Mouse (Mus musculus) E14TG2a.4 (cell line): ENCODE data around the gene Map4k4.

Experiments used
- CTCF ChIP-seq: conservative IDR thresholded peaks from 2 replicates; pipeline ENCODE4 v1.5.1; 2014; ENCODE audit warnings: low read length
- NANOG ChIP-seq: IDR thresholded peaks from 2 replicates; pipeline ENCODE4 v1.6.1; 2014; ENCODE audit warnings: borderline replicate concordance, low read length, mixed read lengths
- POU5F1 ChIP-seq: IDR thresholded peaks from 2 replicates; pipeline ENCODE4 v1.6.1; 2014; ENCODE audit warnings: low read length, borderline replicate concordance

DNA sequence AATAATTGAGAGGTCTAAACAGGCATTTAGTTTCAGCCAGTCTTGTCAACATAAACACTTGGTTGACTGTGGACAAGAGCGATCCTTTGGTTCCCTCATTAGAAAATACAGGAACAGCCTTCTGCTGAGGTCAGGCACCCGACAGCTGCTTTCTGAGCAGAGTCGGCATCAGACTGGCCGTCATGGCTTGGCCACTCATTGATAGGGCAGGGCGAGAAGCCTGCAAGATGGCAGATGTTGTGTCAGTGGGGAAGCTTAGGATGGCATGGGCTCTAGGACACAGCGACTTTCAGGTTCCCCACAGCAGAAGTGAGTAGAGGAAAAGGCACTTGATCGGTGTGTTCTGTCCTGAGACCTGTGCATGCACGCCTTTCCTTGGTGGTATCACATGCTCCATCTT, 112.0 kb downstream of the Map4k4 start:
- TF ChIP-seq CTCF (no peak), POU5F1 (no peak), NANOG (no peak)
